ENCODE assay signal across 24 mouse cellular contexts in the genomic region with DNA sequence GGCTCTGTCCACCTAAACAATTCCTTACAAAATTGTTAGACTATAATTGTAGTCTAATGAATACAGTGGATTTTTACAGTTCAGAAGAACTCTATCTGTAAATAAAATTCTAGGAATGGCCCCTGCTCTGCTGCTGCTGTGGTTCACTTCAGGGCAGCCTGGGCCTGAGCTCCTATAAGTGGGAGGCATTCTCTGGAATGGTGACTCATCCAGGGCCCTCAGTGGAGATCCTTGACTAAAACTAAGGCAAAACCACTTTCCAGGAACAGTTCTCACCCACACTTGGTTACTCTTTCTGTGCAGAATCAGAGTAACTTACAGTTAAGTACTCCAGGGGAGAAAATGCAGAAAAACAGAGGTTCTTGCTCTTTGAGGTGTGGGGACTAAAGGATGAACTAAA.
DNase-seq lines count a peak whose midpoint lies in the region; ATAC-seq lines count a peak whose summit lies in the region.
"Had no signal": no experiment of that assay in that cellular context is flagged by ENCODE, and none has a peak within 500 bp of the region (broad histone marks: within the 10 kb centered on the region; RNA-seq: fewer than 3 reads in every experiment).

No protein-coding gene starts in this region.

- no peaks in the 10 kb centered on the region for H3K27me3 ChIP-seq in midbrain, embryonic 14.5 days (ENCODE audit: control insufficient read depth, insufficient read depth, low read length)
- H3K27me3 ChIP-seq in heart, embryonic 10.5 days (ENCODE audit: insufficient read depth, poor library complexity, severe bottlenecking), result no peaks in the 10 kb centered on the region
- H3K27me3 ChIP-seq: heart, embryonic 12.5 days; midbrain, embryonic 12.5 days; neural tube, embryonic 15.5 days; stomach, embryonic 15.5 days had no signal

- no peaks in the 10 kb centered on the region for H3K4me1 ChIP-seq in midbrain, embryonic 14.5 days (ENCODE audit: control insufficient read depth, insufficient read depth, low read length)
- no peaks in the 10 kb centered on the region for H3K4me1 ChIP-seq in heart, embryonic 10.5 days
- H3K4me1 ChIP-seq: heart, embryonic 12.5 days; limb, embryonic 10.5 days; midbrain, embryonic 12.5 days; neural tube, embryonic 15.5 days; stomach, embryonic 15.5 days had no signal

- peak; percentile 47 for DNase-seq in adrenal gland, adult 2 months
- DNase-seq in adrenal gland, postnatal 25 days, result no peak
- DNase-seq in left cerebral cortex, adult 11 months (ENCODE audit: low spot score), result peak; percentile 37
- DNase-seq in left cerebral cortex, postnatal 10 days (ENCODE audit: extremely low spot score in 1 of 2, low spot score in 2 of 2), result no peak
- DNase-seq in adipocyte (ENCODE audit: low spot score), result peak; percentile 28
- DNase-seq in left cerebral cortex, postnatal 36 days (ENCODE audit: low spot score in 2 of 2), result peak; percentile 29 to 42
- DNase-seq in midbrain, embryonic 14.5 days, result no peak
- no peak for DNase-seq in heart, embryonic 10.5 days (ENCODE audit: low spot score)
- DNase-seq: cerebellum, adult 2 months; gastrocnemius, postnatal 25 days; heart, postnatal 4 days; kidney, adult 18-20 months; kidney, postnatal 10 days; lung, adult 2 months had no signal

- no peak overlapping the region for H3K27ac ChIP-seq in midbrain, embryonic 14.5 days (replicated peaks; ENCODE audit: low read depth, low read length)
- H3K27ac ChIP-seq in heart, embryonic 10.5 days, result no peak overlapping the region
- H3K27ac ChIP-seq: hindbrain, postnatal 0 days; limb, embryonic 10.5 days; macrophage; midbrain, embryonic 12.5 days; neural tube, embryonic 15.5 days; stomach, embryonic 15.5 days had no signal

- ATAC-seq in midbrain, embryonic 14.5 days (ENCODE audit: low FRiP score, low TSS enrichment), result no peak
- ATAC-seq: forebrain, embryonic 16.5 days; hindbrain, postnatal 0 days had no signal

- H3K4me2 ChIP-seq in midbrain, embryonic 14.5 days (ENCODE audit: low read length), result no peak overlapping the region
- H3K4me2 ChIP-seq: heart, embryonic 12.5 days; liver, embryonic 11.5 days; midbrain, embryonic 12.5 days; neural tube, embryonic 15.5 days; stomach, embryonic 15.5 days had no signal

- H3K9ac ChIP-seq in midbrain, embryonic 14.5 days (replicated peaks; ENCODE audit: low read length), result no peak overlapping the region
- H3K9ac ChIP-seq: heart, embryonic 12.5 days; midbrain, embryonic 12.5 days; neural tube, embryonic 15.5 days; stomach, embryonic 15.5 days had no signal

- H3K4me3 ChIP-seq in midbrain, embryonic 14.5 days (replicated peaks; ENCODE audit: low read depth, low read length), result no peak overlapping the region
- H3K4me3 ChIP-seq in heart, embryonic 10.5 days, result no peak overlapping the region
- H3K4me3 ChIP-seq: erythroblast, embryonic 14.5 days; heart, embryonic 12.5 days; limb, embryonic 10.5 days; midbrain, embryonic 12.5 days; neural tube, embryonic 15.5 days; stomach, embryonic 15.5 days had no signal

- H3K9me3 ChIP-seq in midbrain, embryonic 14.5 days (ENCODE audit: control insufficient read depth, low read length), result no peaks in the 10 kb centered on the region
- no peaks in the 10 kb centered on the region for H3K9me3 ChIP-seq in heart, embryonic 10.5 days
- H3K9me3 ChIP-seq: heart, embryonic 12.5 days; limb, embryonic 10.5 days; midbrain, embryonic 12.5 days; neural tube, embryonic 15.5 days; stomach, embryonic 15.5 days had no signal

- intact Hi-C loops in left cerebral cortex, postnatal 10 days (cut with DNase I), result loop anchor here (10.0 kb wide), 1 partner anchor 301 kb away; no protein-coding TSS in a partner anchor
- intact Hi-C loops in left cerebral cortex, postnatal 36 days (cut with DNase I), result no loop called here

- peaks cover 30% of the 10 kb centered on the region for H3K36me3 ChIP-seq in midbrain, embryonic 14.5 days (ENCODE audit: control insufficient read depth, insufficient read depth, low read length)
- peaks cover 29% of the 10 kb centered on the region for H3K36me3 ChIP-seq in heart, embryonic 10.5 days
- H3K36me3 ChIP-seq: stomach, embryonic 15.5 days had no signal

Comparison
In these comparisons a context has a peak if more than half of its experiments do, and no peak if none do; other contexts are left out.
1. DNase-seq: peak in adrenal gland, adult 2 months (single experiment), left cerebral cortex, adult 11 months (single experiment), adipocyte (single experiment) and left cerebral cortex, postnatal 36 days (2 of 2); none in adrenal gland, postnatal 25 days (single experiment), left cerebral cortex, postnatal 10 days (0 of 2), midbrain, embryonic 14.5 days (single experiment) and heart, embryonic 10.5 days (single experiment).